Mouse (Mus musculus) heart, embryonic 15.5 days (tissue): Measurements from ENCODE around the gene Myh9. TPM values are rescaled to one million over a fixed set of nuclear protein-coding genes. Genes with fewer than 3 reads are reported as not detected.

Source experiments
- ATAC-seq: fragments of 200-750 bp; cut with Nextera tagmentation; replicated peaks from 2 replicates; pipeline ENCODE4 v1.8.0; 2017; ENCODE audit warnings: low read depth, moderate TSS enrichment; ENCODE audit not compliant: insufficient number of reproducible peaks, insufficient read depth, low FRiP score
- H3K27ac ChIP-seq: fragments of 300-500 bp; sonication (generic); 2 replicates; pipeline ENCODE4 v1.5.1; 2015; ENCODE audit warnings: mild to moderate bottlenecking, inconsistent platforms
- H3K27me3 ChIP-seq: fragments of 300-500 bp; sonication (generic); 2 replicates; pipeline ENCODE4 v1.6.1; 2015; ENCODE audit warnings: inconsistent platforms
- H3K36me3 ChIP-seq: fragments of 300-500 bp; sonication (generic); 2 replicates; pipeline ENCODE4 v1.6.1; 2015; ENCODE audit warnings: mild to moderate bottlenecking, inconsistent platforms
- H3K4me1 ChIP-seq: fragments of 300-500 bp; sonication (generic); replicated peaks from 2 replicates; pipeline ENCODE4 v1.6.1; 2015; ENCODE audit warnings: inconsistent platforms
- H3K4me2 ChIP-seq: fragments of 300-500 bp; sonication (generic); 2 replicates; pipeline ENCODE4 v1.6.1; 2015; ENCODE audit warnings: inconsistent platforms, mild to moderate bottlenecking, moderate library complexity
- H3K4me3 ChIP-seq: fragments of 300-500 bp; sonication (generic); 2 replicates; pipeline ENCODE4 v1.5.1; 2015; ENCODE audit warnings: mild to moderate bottlenecking, inconsistent platforms
- H3K9ac ChIP-seq: fragments of 300-500 bp; sonication (generic); 2 replicates; pipeline ENCODE4 v1.6.1; 2015; ENCODE audit warnings: mild to moderate bottlenecking, inconsistent platforms
- H3K9me3 ChIP-seq: fragments of 300-500 bp; sonication (generic); replicated peaks from 2 replicates; pipeline ENCODE4 v1.6.1; 2016; ENCODE audit warnings: inconsistent platforms
- WGBS: fragments of 180-500 bp; shearing (Covaris S2); methylation state at CpG from one replicate; pipeline ENCODE4 v1.1.7; 2015; ENCODE audit warnings: mixed read lengths; 5-methylcytosine and 5-hydroxymethylcytosine counted together
- polyA plus RNA-seq: library from polyadenylated mRNA; unstranded; fragments of >200 nt; fragmentation: Nextera tagmentation; extraction: Ambion mirVana; gene quantifications from 2 replicates; pipeline ENCODE4 v1.2.1, GENCODE M21; 2015

Myh9 gene
- polyA plus RNA-seq, 1 experiment from 2014 or later, result 25.2 TPM

- no peak overlapping the region for H3K4me3 ChIP-seq
- 25% methylated on average over 4 of the region's 4 CpGs for WGBS
- no peaks in the 10 kb centered on the region for H3K9me3 ChIP-seq
- H3K36me3 ChIP-seq, result peaks cover 12% of the 10 kb centered on the region
- peaks cover 97% of the 10 kb centered on the region for H3K4me1 ChIP-seq
- no peaks in the 10 kb centered on the region for H3K27me3 ChIP-seq
- peak overlapping the region; percentile 40; the same call in 1 of the 2 replicates for H3K9ac ChIP-seq
- H3K27ac ChIP-seq, result peak overlapping the region; percentile 75
- ATAC-seq, result no peak
- peak overlapping the region; percentile 36 for H3K4me2 ChIP-seq
Measured at GRCm38 (mm10) chr15:77816601-77816950, 25.4 kb downstream of the Myh9 start.

- no peak for ATAC-seq
- Histone ChIP-seq H3K27ac (peak overlapping the region; percentile 75), H3K9ac (peak overlapping the region; percentile 44), H3K27me3 (no peaks in the 10 kb centered on the region), H3K9me3 (no peaks in the 10 kb centered on the region), H3K4me1 (peaks cover 97% of the 10 kb centered on the region), H3K36me3 (peaks cover 12% of the 10 kb centered on the region), H3K4me2 (peak overlapping the region; percentile 36), H3K4me3 (no peak overlapping the region)
- WGBS, result 37% methylated on average over 17 of the region's 17 CpGs
Measured at GRCm38 (mm10) chr15:77815867-77816600, 25.9 kb downstream of the Myh9 start.

GRCm38 (mm10) chr15:77813639-77814375 lies 28.2 kb downstream of the Myh9 start:
- Histone ChIP-seq H3K4me1 (peaks cover 94% of the 10 kb centered on the region), H3K27me3 (no peaks in the 10 kb centered on the region), H3K9ac (peak overlapping the region; percentile 19; the same call in 1 of the 2 replicates), H3K9me3 (no peaks in the 10 kb centered on the region), H3K4me2 (no peak overlapping the region), H3K36me3 (peaks cover 12% of the 10 kb centered on the region), H3K4me3 (no peak overlapping the region), H3K27ac (peak overlapping the region; percentile 75)
- WGBS, result 58% methylated on average over 6 of the region's 6 CpGs
- 0 out of 2 replicates have a peak, but pooled peaks have one; percentile 25 for ATAC-seq

- Histone ChIP-seq H3K36me3 (peaks cover 19% of the 10 kb centered on the region), H3K4me1 (peaks cover 86% of the 10 kb centered on the region), H3K9ac (no peak overlapping the region), H3K4me2 (no peak overlapping the region), H3K27ac (no peak overlapping the region), H3K9me3 (no peaks in the 10 kb centered on the region), H3K4me3 (no peak overlapping the region), H3K27me3 (no peaks in the 10 kb centered on the region)
- 84% methylated on average over 10 of the region's 10 CpGs for WGBS
- ATAC-seq, result no peak
Measured at GRCm38 (mm10) chr15:77812578-77812977, 29.4 kb downstream of the Myh9 start.

GRCm38 (mm10) chr15:77811099-77811760 lies 30.7 kb downstream of the Myh9 start:
- Histone ChIP-seq H3K9ac (0 out of 2 replicates have a peak overlapping the region, but pooled peaks have one; percentile 6), H3K9me3 (no peaks in the 10 kb centered on the region), H3K4me3 (no peak overlapping the region), H3K4me2 (no peak overlapping the region), H3K4me1 (peaks cover 86% of the 10 kb centered on the region), H3K27ac (peak overlapping the region; percentile 68), H3K36me3 (peaks cover 31% of the 10 kb centered on the region), H3K27me3 (no peaks in the 10 kb centered on the region)
- ATAC-seq, result peak; percentile 48; the same call in 1 of the 2 replicates
- 46% methylated on average over 11 of the region's 11 CpGs for WGBS

- H3K4me3 ChIP-seq, result no peak overlapping the region
- H3K4me2 ChIP-seq, result no peak overlapping the region
- no peak for ATAC-seq
- 78% methylated on average over 17 of the region's 17 CpGs for WGBS
- H3K9me3 ChIP-seq, result no peaks in the 10 kb centered on the region
- H3K4me1 ChIP-seq, result peaks cover 86% of the 10 kb centered on the region
- peaks cover 32% of the 10 kb centered on the region for H3K36me3 ChIP-seq
- H3K27me3 ChIP-seq, result no peaks in the 10 kb centered on the region
- H3K9ac ChIP-seq, result no peak overlapping the region
- H3K27ac ChIP-seq, result peak overlapping the region; percentile 68
Measured at GRCm38 (mm10) chr15:77810416-77811098, 31.4 kb downstream of the Myh9 start.

GRCm38 (mm10) chr15:77809434-77809833 lies 32.5 kb downstream of the Myh9 start:
- H3K27ac ChIP-seq, result peak overlapping the region; percentile 46
- no peaks in the 10 kb centered on the region for H3K9me3 ChIP-seq
- no peak overlapping the region for H3K9ac ChIP-seq
- H3K27me3 ChIP-seq, result no peaks in the 10 kb centered on the region
- H3K4me2 ChIP-seq, result no peak overlapping the region
- no peak for ATAC-seq
- peaks cover 85% of the 10 kb centered on the region for H3K4me1 ChIP-seq
- 88% methylated on average over 1 of the region's 1 CpGs for WGBS
- H3K36me3 ChIP-seq, result peaks cover 32% of the 10 kb centered on the region
- H3K4me3 ChIP-seq, result no peak overlapping the region

GRCm38 (mm10) chr15:77807264-77807585 lies 34.8 kb downstream of the Myh9 start:
- peak overlapping the region; percentile 69 for H3K27ac ChIP-seq
- WGBS, result 72% methylated on average over 7 of the region's 7 CpGs
- ATAC-seq, result no peak
- H3K9me3 ChIP-seq, result no peaks in the 10 kb centered on the region
- H3K9ac ChIP-seq, result no peak overlapping the region; the same call in 1 of the 2 replicates
- H3K4me2 ChIP-seq, result no peak overlapping the region
- peaks cover 86% of the 10 kb centered on the region for H3K4me1 ChIP-seq
- no peaks in the 10 kb centered on the region for H3K27me3 ChIP-seq
- H3K4me3 ChIP-seq, result no peak overlapping the region
- H3K36me3 ChIP-seq, result peaks cover 27% of the 10 kb centered on the region

GRCm38 (mm10) chr15:77806565-77807263 lies 35.3 kb downstream of the Myh9 start:
- Histone ChIP-seq H3K27ac (peak overlapping the region; percentile 69), H3K27me3 (no peaks in the 10 kb centered on the region), H3K4me3 (no peak overlapping the region), H3K4me1 (peaks cover 88% of the 10 kb centered on the region), H3K9ac (no peak overlapping the region), H3K4me2 (no peak overlapping the region), H3K36me3 (peaks cover 28% of the 10 kb centered on the region), H3K9me3 (no peaks in the 10 kb centered on the region)
- no peak for ATAC-seq
- WGBS, result 47% methylated on average over 13 of the region's 13 CpGs

GRCm38 (mm10) chr15:77805657-77806056 lies 36.3 kb downstream of the Myh9 start:
- no peak overlapping the region for H3K4me2 ChIP-seq
- peak overlapping the region; percentile 99 for H3K27ac ChIP-seq
- H3K27me3 ChIP-seq, result no peaks in the 10 kb centered on the region
- WGBS, result 85% methylated on average over 4 of the region's 4 CpGs
- no peak overlapping the region for H3K9ac ChIP-seq
- peaks cover 88% of the 10 kb centered on the region for H3K4me1 ChIP-seq
- no peak for ATAC-seq
- H3K36me3 ChIP-seq, result peaks cover 30% of the 10 kb centered on the region
- no peaks in the 10 kb centered on the region for H3K9me3 ChIP-seq
- no peak overlapping the region for H3K4me3 ChIP-seq
